In genomic region chr5:139484185-139484814, GRCm38 (mm10) we compare ENCODE assay signal across 8 mouse cellular contexts. TPM values are rescaled to one million over a fixed set of nuclear protein-coding genes. Genes with fewer than 3 reads are reported as not detected.
A peak's percentile ranks its signal among the peaks of the same experiment; 100 is the strongest.
DNase-seq lines count a peak whose midpoint lies in the region; ATAC-seq and TF ChIP-seq lines count a peak whose summit lies in the region.

TSS of gene Zfand2a (minus strand) at chr5:139484549.

- peak within 1 kb of the TSS; percentile 71 for H3K4me2 ChIP-seq in forebrain, embryonic 15.5 days (replicated peaks)

- peak within 1 kb of the TSS; percentile 89 to 95 for H3K4me3 ChIP-seq in ES-E14 (ENCODE audit: insufficient read depth in 1 of 2, low read depth in 1 of 2, low read length in 2 of 2, poor library complexity in 1 of 2, severe bottlenecking in 1 of 2)
- H3K4me3 ChIP-seq in forebrain, embryonic 15.5 days, result peak within 1 kb of the TSS; percentile 84
- peak within 1 kb of the TSS; percentile 95 for H3K4me3 ChIP-seq in lung, adult 2 months (replicated peaks; ENCODE audit: extremely low read depth, low read depth, low read length)

- peaks cover 2 to 8% of the 10 kb centered on the region in 2 experiments; a peak in 2 of 4 replicates for H3K4me1 ChIP-seq in ES-E14 (ENCODE audit: control insufficient read depth in 2 of 2, insufficient read depth in 2 of 2, low read length in 2 of 2, poor library complexity in 1 of 2)
- H3K4me1 ChIP-seq in forebrain, embryonic 15.5 days, result peaks cover 16% of the 10 kb centered on the region
- H3K4me1 ChIP-seq in lung, adult 2 months (ENCODE audit: control insufficient read depth, insufficient read depth, low read length), result peaks cover 3% of the 10 kb centered on the region; the same call in 1 of the 2 replicates

- peak; percentile 96; the same call in 1 of the 2 replicates for TF ChIP-seq POLR2A in lung, adult 2 months (IDR thresholded peaks at IDR 0.05; ENCODE audit: borderline replicate concordance, extremely low read depth, low read depth, low read length)

- H3K27me3 ChIP-seq in forebrain, embryonic 15.5 days, result no peaks in the 10 kb centered on the region

- peak within 1 kb of the TSS; percentile 85 for H3K9ac ChIP-seq in ES-E14 (ENCODE audit: insufficient read depth, low read depth, low read length, poor library complexity, severe bottlenecking)
- H3K9ac ChIP-seq in forebrain, embryonic 15.5 days (replicated peaks), result peak within 1 kb of the TSS; percentile 83

- no peak for TF ChIP-seq CTCF in lung, adult 2 months (IDR thresholded peaks at IDR 0.05; ENCODE audit: insufficient read depth, low read length)

- no peaks in the 10 kb centered on the region for H3K9me3 ChIP-seq in ES-E14 (ENCODE audit: control insufficient read depth, insufficient read depth, low read depth, low read length)
- H3K9me3 ChIP-seq in forebrain, embryonic 15.5 days, result no peaks in the 10 kb centered on the region

- peak; percentile 97 for ATAC-seq in forebrain, embryonic 15.5 days (replicated peaks)
- ATAC-seq in neutrophil, adult 5-6 weeks (ENCODE audit: extremely low read depth, insufficient number of reproducible peaks, low FRiP score, poor library complexity, severe bottlenecking), result peak; percentile 95

- intact Hi-C loops in heart, postnatal 25 days (cut with DNase I), result loop anchor here (5.0 kb wide), 1 partner anchor 77 kb away; the partner anchor contains the start of gene C130050O18Rik

- peaks cover 14% of the 10 kb centered on the region for H3K36me3 ChIP-seq in ES-E14 (ENCODE audit: control insufficient read depth, insufficient read depth, low read length, poor library complexity, severe bottlenecking)
- H3K36me3 ChIP-seq in forebrain, embryonic 15.5 days, result peaks cover 24% of the 10 kb centered on the region

- DNase-seq in ES-E14 (ENCODE audit: low read depth, low spot score), result peak; percentile 100
- DNase-seq in cerebellum, adult 11-12 months, result peak; percentile 100
- peak; percentile 99 for DNase-seq in heart, postnatal 25 days (ENCODE audit: low spot score)
- DNase-seq in layer of hippocampus, adult 18-20 months (ENCODE audit: low spot score in 2 of 2), result peak; percentile 98 to 100
- DNase-seq in lung, adult 2 months, result peak; percentile 99
- DNase-seq in thymus, adult 18-20 months, result peak; percentile 98 to 99

- under 1% methylated on average over 42 of the region's 42 CpGs for WGBS in forebrain, embryonic 15.5 days
- under 1% methylated on average over 42 of the region's 42 CpGs for WGBS in lung, adult 2 months

- in situ Hi-C loops in ES-E14 (cut with MboI; ENCODE audit: low sequenced_read_pairs in 2 of 2, unreplicated experiment in 2 of 2), result no loop called here

- H3K27ac ChIP-seq in ES-E14 (ENCODE audit: insufficient read depth, low read depth, low read length, poor library complexity, severe bottlenecking), result peak within 1 kb of the TSS; percentile 57; the same call in 1 of the 2 replicates
- peak within 1 kb of the TSS; percentile 67 for H3K27ac ChIP-seq in forebrain, embryonic 15.5 days (replicated peaks)

TF ChIP-seq in ES-E14, 5 proteins besides CTCF, POLR2A, EP300 and RAD21:
- TF ChIP-seq MAFK (IDR thresholded peaks at IDR 0.05; ENCODE audit: insufficient read depth, low read depth, low read length) (no peak), CHD2 (IDR thresholded peaks at IDR 0.05; ENCODE audit: low read depth, low read length) (0 out of 2 replicates have a peak, but pooled peaks have one; percentile 57), HCFC1 (IDR thresholded peaks at IDR 0.05; ENCODE audit: borderline replicate concordance, insufficient read depth, low read length) (peak; percentile 79)
TF ChIP-seq in ES-E14: peak in this region for 2.

RNA-seq across cellular contexts. Expression of gene Zfand2a, which starts in this region (rescaled TPM):
- total RNA-seq in ES-E14 (2012; rRNA removed), result 9.6 and 17.4 TPM in 2 replicates
- polyA plus RNA-seq in forebrain, embryonic 15.5 days (2015; fragmentation: Nextera tagmentation; extraction: Ambion mirVana), result 14.2 and 17.5 TPM in 2 replicates
- total RNA-seq in heart, postnatal 25 days (2021), result 10 to 100 TPM; 15.1 to 16.5 TPM
- total RNA-seq in layer of hippocampus, adult 18-20 months (2021), result 10 to 100 TPM; 50.4 to 51.6 TPM
- polyA plus RNA-seq in lung, adult 2 months (2012; rRNA removed), result 15.1 and 19.6 TPM in 2 replicates
- total RNA-seq in neutrophil, adult 5-6 weeks (2017), result 11.4 and 11.9 TPM in 2 replicates

Comparison
In these comparisons a context has a peak if more than half of its experiments do, and no peak if none do; other contexts are left out.
1. Peak in every context shown above with its lines: DNase-seq, ATAC-seq, H3K4me3 ChIP-seq and H3K27ac ChIP-seq.